Mouse (Mus musculus) heart, adult 2 months (tissue): ENCODE measurements around the gene Zfp987. TPM values are rescaled to one million over a fixed set of nuclear protein-coding genes. Genes with fewer than 3 reads are reported as not detected.
"Not testable (repeated sequence)": the region's sequence is repeated elsewhere in the genome, so short reads cannot be mapped to it uniquely, and the experiment has no call there.

Source experiments
- DNase-seq, 2 experiments: peaks; one replicate each; pipeline ENCODE4 v3.0.0; 2021
- H3K27ac ChIP-seq: fragments of 200-600 bp; 2 replicates; pipeline ENCODE4 v1.8.1; 2022
- H3K27me3 ChIP-seq: fragments of 200-500 bp; 2 replicates; pipeline ENCODE4 v1.6.1; 2012; ENCODE audit warnings: mild to moderate bottlenecking, low read length, inconsistent platforms, mixed read lengths; ENCODE audit not compliant: control insufficient read depth, insufficient read depth
- H3K36me3 ChIP-seq: fragments of 200-500 bp; 2 replicates; pipeline ENCODE4 v1.6.1; 2012; ENCODE audit warnings: low read length, inconsistent platforms; ENCODE audit not compliant: control insufficient read depth, insufficient read depth
- H3K4me1 ChIP-seq: fragments of 200-500 bp; 2 replicates; pipeline ENCODE4 v1.6.1; 2011; ENCODE audit warnings: low read length; ENCODE audit not compliant: control insufficient read depth, insufficient read depth
- H3K4me3 ChIP-seq: fragments of 200-600 bp; 2 replicates; pipeline ENCODE4 v1.8.1; 2022
- H3K79me2 ChIP-seq: fragments of 200-500 bp; replicated peaks from 2 replicates; pipeline ENCODE4 v1.6.1; 2012; ENCODE audit warnings: mild to moderate bottlenecking, inconsistent platforms, low read length, moderate library complexity, mixed read lengths; ENCODE audit not compliant: control insufficient read depth, insufficient read depth
- H3K9ac ChIP-seq: fragments of 200-500 bp; 2 replicates; pipeline ENCODE4 v1.6.1; 2012; ENCODE audit warnings: low read depth, mild to moderate bottlenecking, control low read depth, inconsistent platforms, low read length, mixed read lengths
- CTCF ChIP-seq: fragments of 200-600 bp; IDR thresholded peaks from 2 replicates; pipeline ENCODE4 v1.8.1; 2022; ENCODE audit warnings: antibody characterized with exemption, mild to moderate bottlenecking, moderate library complexity
- EP300 ChIP-seq: fragments of 200-500 bp; IDR thresholded peaks from 2 replicates; pipeline ENCODE4 v1.6.1; 2011; ENCODE audit warnings: low read depth, low read length, control low read depth; ENCODE audit not compliant: insufficient read depth
- POLR2A ChIP-seq: fragments of 200-500 bp; IDR thresholded peaks from 2 replicates; pipeline ENCODE4 v1.6.1; 2011; ENCODE audit warnings: mild to moderate bottlenecking, low read depth, low read length, control low read depth; ENCODE audit not compliant: insufficient read depth
- WGBS: fragments of 180-500 bp; shearing (Covaris S2); methylation state at CpG from one replicate; pipeline ENCODE4 v1.1.7; 2018; 5-methylcytosine and 5-hydroxymethylcytosine counted together
- intact Hi-C: fragments of 180-260 bp; cut with DNase I; formaldehyde crosslinking; loops from one replicate; pipeline ENCODE4 v1.15.1; 2025
- long read RNA-seq: library from polyadenylated mRNA; stranded (forward); transcript quantifications from one replicate; pipeline ENCODE4 v2.0.0, GENCODE M21; 2021
- polyA plus RNA-seq: library from polyadenylated mRNA; depleted of rRNA; stranded (reverse); fragments of >200 nt; gene quantifications from 2 replicates; pipeline ENCODE4 v1.2.3, GENCODE M21; 2012; rRNA removed
- total RNA-seq, 2 experiments: library from RNA; stranded (reverse); gene quantifications; 2 replicates each; pipeline ENCODE4 v1.2.3; 2021

Zfp987 gene
- not detected for total RNA-seq
- polyA plus RNA-seq, result not detected in 2 replicates
- long read RNA-seq, partial matches to known transcripts, result 0 of 1 reads
- long read RNA-seq, other reads (novel, unspliced or antisense), result 1 of 1 reads

DNA sequence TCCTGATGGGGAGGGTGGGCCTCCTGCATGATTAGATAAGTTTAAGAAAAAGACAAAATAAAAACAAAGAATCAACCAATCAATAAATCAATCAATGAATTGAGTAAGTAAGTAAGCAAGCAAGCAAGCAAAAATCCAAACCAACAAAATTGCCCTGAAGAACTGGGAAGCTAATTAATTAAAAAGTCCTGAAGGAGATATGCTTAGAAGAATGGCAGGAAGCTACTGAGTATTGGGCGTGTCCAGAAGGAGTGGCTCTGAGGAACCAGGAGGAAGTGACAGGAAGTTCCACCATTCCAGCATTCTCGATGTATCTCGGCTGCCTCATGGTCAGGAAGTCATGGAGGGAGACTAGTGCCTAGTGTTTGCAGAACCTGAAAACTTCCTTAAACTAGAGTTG is at the start of gene Zfp987:
TSS of gene Zfp987 (plus strand) at position 301 of the 400 bp plus-strand sequence.
- WGBS, result 48% methylated on average over 3 of the region's 3 CpGs
- H3K27me3 ChIP-seq, DNase-seq, H3K79me2 ChIP-seq, intact Hi-C loops, H3K27ac ChIP-seq, H3K9ac ChIP-seq, H3K36me3 ChIP-seq, H3K4me1 ChIP-seq, H3K4me3 ChIP-seq: not testable (repeated sequence)

DNA sequence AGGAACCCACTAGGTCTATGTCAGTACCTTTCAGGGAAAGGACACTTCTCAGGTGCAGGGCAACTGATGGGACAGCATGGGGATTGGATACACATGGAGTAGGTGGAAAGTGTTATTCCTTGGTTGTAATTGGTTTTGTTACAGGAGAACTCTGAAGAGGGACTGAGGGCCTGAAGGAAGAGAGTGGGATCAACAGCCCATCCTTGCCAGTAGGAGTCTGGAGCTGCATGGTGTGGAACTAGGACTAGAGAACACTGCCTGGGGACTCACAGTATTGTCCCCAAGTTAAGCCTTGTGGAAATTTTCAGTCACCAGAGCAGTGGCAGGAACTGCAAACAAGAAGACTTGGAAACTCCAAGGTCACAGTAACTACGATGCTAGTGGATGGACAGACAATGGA is 44.6 kb upstream of the Zfp987 start:
- H3K4me1 ChIP-seq, H3K36me3 ChIP-seq, H3K4me3 ChIP-seq, H3K79me2 ChIP-seq, H3K9ac ChIP-seq, intact Hi-C loops, H3K27ac ChIP-seq, H3K27me3 ChIP-seq: not testable (repeated sequence)
- DNase-seq, result peak in 1 of 2 experiments; percentile 17
- 65% methylated on average over 1 of the region's 1 CpGs for WGBS

DNA sequence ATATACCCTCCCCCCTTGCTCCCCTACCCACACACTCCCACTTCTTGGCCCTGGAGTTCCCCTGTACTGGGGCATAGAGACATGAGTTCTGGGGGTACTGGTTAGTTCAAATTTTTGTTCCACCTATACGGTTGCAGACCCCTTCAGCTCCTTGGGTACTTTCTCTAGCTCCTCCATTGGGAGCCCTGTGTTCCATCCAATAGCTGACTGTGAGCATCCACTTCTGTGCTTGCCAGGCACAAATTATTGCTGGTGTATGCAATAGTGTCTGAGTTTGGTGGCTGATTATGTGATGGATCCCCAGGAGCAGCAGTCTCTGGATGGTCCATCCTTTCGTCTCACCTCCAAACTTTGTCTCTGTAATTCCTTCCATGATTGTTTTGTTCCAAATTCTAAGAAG is 43.7 kb upstream of the Zfp987 start:
- H3K36me3 ChIP-seq, H3K4me1 ChIP-seq, intact Hi-C loops, H3K9ac ChIP-seq, H3K27ac ChIP-seq, H3K4me3 ChIP-seq, H3K79me2 ChIP-seq, H3K27me3 ChIP-seq: not testable (repeated sequence)
- WGBS, result 62% methylated on average over 2 of the region's 2 CpGs
- DNase-seq, result peak in 1 of 2 experiments; percentile 17

DNA sequence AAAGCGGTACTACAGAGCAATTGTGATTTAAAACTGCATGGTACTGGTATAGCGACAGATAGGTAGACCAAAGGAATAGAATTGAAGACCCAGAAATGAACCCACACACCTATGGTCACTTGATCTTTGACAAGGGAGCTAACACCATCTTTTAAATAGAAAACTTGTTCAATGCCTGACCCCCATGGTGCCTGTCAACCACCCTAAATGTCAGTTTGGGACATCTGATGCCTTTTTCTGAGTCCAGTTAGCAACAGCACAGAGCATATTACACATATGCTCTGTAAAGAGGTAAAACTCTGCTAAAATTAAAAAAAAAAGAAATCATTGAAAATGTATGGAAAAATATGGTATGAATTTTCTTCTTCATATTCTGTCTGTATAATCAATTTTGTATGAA is 41.8 kb upstream of the Zfp987 start:
- 57% methylated on average over 2 of the region's 2 CpGs for WGBS
- H3K4me3 ChIP-seq, result no peak overlapping the region
- no peak for DNase-seq
- H3K79me2 ChIP-seq, result no peaks in the 10 kb centered on the region
- no peak overlapping the region for H3K9ac ChIP-seq
- no peaks in the 10 kb centered on the region for H3K27me3 ChIP-seq
- H3K27ac ChIP-seq, result no peak overlapping the region
- intact Hi-C loops, result no loop called here
- H3K36me3 ChIP-seq, result no peaks in the 10 kb centered on the region
- TF ChIP-seq EP300 (no peak), POLR2A (no peak), CTCF (no peak)
- no peaks in the 10 kb centered on the region for H3K4me1 ChIP-seq

DNA sequence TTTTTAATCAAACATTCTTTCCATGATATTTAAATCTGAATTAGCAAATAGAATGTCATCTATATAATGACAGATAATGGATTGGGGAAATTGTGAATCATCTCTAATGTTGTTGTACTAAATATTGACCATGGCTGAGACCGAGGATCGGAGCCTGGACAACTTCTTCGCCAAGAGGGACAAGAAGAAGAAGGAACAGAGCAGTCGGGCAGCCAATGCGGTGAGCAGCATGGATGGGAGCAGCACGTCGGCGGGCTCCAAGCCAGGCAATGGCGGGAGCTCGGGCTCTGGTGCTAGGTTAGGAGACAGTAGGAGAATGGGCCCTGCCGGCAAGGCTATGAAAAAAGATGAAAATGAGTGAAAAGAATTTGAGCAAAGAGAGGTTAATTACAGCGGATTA is 38.5 kb upstream of the Zfp987 start:
- H3K27me3 ChIP-seq, H3K36me3 ChIP-seq, H3K9ac ChIP-seq, intact Hi-C loops, H3K4me3 ChIP-seq, H3K79me2 ChIP-seq, H3K27ac ChIP-seq, H3K4me1 ChIP-seq: not testable (repeated sequence)
- 86% methylated on average over 12 of the region's 12 CpGs for WGBS
- peak in 1 of 2 experiments; percentile 18 for DNase-seq

DNA sequence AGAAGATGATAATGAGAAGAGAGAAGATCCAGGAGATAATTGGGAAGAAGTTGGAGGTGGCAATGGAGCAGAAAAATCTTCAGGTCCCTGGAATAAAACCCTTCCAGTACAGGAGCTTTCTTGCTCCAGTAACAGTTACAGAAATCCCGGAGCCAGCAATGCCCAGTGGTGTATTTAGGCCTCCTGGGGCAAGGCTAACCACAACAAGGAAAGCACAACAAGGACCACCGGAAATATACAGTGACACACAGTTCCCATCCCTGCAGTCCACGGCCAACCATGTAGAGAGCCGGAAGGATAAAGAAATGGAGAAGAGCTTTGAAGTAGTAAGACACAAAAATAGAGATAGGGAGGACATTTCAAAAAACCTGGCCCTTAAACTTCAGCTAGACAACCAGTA is 38.0 kb upstream of the Zfp987 start:
- DNase-seq, result peak in 1 of 2 experiments; percentile 20
- H3K27ac ChIP-seq, H3K4me3 ChIP-seq, H3K4me1 ChIP-seq, H3K36me3 ChIP-seq, H3K79me2 ChIP-seq, H3K9ac ChIP-seq, H3K27me3 ChIP-seq, intact Hi-C loops: not testable (repeated sequence)
- WGBS, result 80% methylated on average over 4 of the region's 4 CpGs

DNA sequence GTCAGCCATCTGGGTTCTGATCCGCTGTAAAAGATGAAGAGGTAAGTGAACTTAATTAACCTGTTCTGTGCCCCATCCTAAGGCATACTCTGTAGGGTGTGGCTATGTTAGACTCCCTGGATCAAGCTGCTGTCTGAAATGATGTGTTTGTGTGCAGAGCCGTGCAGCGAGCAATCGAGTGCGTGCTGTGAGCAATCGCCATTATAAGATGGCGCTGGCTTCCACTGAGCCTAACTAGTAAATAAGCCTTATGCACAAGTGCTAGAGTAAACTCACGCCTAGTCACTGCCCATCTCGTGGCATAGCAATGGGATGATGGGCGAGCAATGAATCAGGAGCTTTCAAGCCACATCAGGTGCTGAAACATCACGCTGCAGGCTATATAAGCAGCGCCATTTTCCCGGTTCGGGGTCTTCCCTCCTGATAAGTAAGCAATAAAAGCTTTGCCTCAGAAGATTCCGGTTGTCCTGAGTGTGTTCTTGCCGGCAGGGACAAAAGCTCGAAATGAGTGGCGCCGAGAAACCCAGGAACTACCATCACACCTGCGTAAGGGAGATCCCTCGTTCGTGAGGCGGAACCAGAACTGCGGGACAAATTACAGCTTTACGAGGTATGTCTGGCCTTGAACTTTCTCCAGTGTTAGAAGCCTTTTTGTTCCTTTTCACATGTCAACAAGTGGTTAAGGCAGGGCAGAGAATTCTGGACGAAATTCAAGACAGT is 37.0 kb upstream of the Zfp987 start:
- H3K36me3 ChIP-seq, H3K27ac ChIP-seq, H3K79me2 ChIP-seq, H3K27me3 ChIP-seq, H3K4me3 ChIP-seq, intact Hi-C loops, H3K9ac ChIP-seq, H3K4me1 ChIP-seq: not testable (repeated sequence)
- WGBS, result 89% methylated on average over 25 of the region's 26 CpGs
- DNase-seq, result peak in 1 of 2 experiments; percentile 23

DNA sequence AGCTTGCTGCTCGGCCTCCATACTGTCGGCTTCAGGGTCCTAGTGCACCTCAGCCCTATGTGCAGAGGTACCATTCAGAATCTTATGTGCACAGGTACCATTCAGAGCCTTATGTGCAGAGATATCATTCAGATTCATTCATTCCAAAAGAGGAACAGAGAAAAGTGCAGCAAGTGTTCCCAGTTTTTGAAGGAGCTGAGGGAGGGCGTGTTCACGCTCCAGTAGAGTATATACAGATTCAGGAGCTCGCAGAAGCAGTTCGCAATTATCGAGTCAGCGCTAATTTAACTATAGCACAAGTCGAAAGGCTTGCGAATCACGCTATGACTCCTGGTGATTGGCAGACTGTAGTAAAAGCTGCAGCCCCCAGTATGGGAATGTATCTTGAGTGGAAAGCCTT is 36.0 kb upstream of the Zfp987 start:
- H3K4me1 ChIP-seq, H3K27ac ChIP-seq, H3K79me2 ChIP-seq, H3K9ac ChIP-seq, intact Hi-C loops, DNase-seq, H3K4me3 ChIP-seq, H3K27me3 ChIP-seq, H3K36me3 ChIP-seq: not testable (repeated sequence)
- WGBS, result 88% methylated on average over 11 of the region's 11 CpGs

DNA sequence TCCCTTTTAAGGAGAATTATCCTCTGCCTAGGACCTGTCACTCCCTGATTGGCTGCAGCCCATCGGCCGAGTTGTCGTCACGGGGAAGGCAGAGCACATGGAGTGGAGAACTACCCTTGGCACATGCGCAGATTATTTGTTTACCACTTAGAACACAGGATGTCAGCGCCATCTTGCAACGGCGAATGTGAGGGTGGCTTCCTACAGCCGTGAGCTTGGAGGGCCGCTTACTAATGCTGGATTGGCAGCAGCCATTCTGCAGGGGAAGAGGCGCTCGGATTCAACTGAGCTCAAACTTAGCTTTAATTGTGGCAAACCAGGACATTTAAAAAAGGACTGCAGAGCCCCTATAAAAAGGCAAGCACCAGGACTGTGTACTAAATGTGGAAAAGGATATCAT is 35.1 kb upstream of the Zfp987 start:
- 91% methylated on average over 12 of the region's 12 CpGs for WGBS
- H3K79me2 ChIP-seq, DNase-seq, H3K27me3 ChIP-seq, H3K36me3 ChIP-seq, H3K9ac ChIP-seq, H3K27ac ChIP-seq, H3K4me1 ChIP-seq, intact Hi-C loops, H3K4me3 ChIP-seq: not testable (repeated sequence)

DNA sequence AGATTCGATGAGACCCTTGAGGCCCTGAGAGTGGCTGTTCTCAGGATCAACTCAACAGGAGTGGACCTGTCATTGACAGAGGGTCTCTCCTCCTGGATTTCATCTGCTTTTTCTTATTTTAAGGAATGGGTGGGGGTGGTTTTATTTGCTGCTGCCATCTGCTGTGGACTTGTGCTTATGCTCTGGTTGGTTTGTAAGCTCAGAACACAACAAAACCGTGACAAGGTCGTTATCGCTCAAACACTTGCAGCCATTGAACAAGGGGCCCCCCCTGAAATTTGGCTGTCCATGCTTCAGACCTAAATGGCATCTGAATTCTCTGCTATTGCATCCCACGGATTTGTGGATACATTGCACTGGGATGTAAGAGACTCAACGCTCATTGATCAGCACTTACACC is 34.1 kb upstream of the Zfp987 start:
- H3K4me3 ChIP-seq, H3K4me1 ChIP-seq, H3K79me2 ChIP-seq, H3K9ac ChIP-seq, H3K36me3 ChIP-seq, DNase-seq, intact Hi-C loops, H3K27ac ChIP-seq, H3K27me3 ChIP-seq: not testable (repeated sequence)
- 69% methylated on average over 6 of the region's 6 CpGs for WGBS
